Mouse (Mus musculus) layer of hippocampus, postnatal 10 days (tissue): Measurements from ENCODE around the gene Gmeb1. TPM values are rescaled to one million over a fixed set of nuclear protein-coding genes. Genes with fewer than 3 reads are reported as not detected.

ENCODE experiments used
- DNase-seq, 2 experiments: peaks; one replicate each; pipeline ENCODE4 v3.0.0; 2021; ENCODE audit warnings: low spot score in 2 of 2
- total RNA-seq, 2 experiments: library from RNA; stranded (reverse); gene quantifications; 2 replicates each; pipeline ENCODE4 v1.2.3; 2021

Gene Gmeb1
- total RNA-seq, 2 experiments from 2014 or later: 27.4 to 28.2 TPM

GRCm38 (mm10) chr4:132274156-132274862, 12.9 kb upstream of the Gmeb1 start, which contains the start of gene Taf12:
Taf12 (plus strand) TSS chr4:132274375.
- peak; percentile 88 to 93 for DNase-seq

GRCm38 (mm10) chr4:132273166-132273565, 11.8 kb upstream of the Gmeb1 start:
- DNase-seq: peak in 1 of 2 experiments; percentile 39

- DNase-seq: peak; percentile 77 to 83
Observed at GRCm38 (mm10) chr4:132269740-132270560, 8.5 kb upstream of the Gmeb1 start.

GRCm38 (mm10) chr4:132268871-132269739, 7.7 kb upstream of the Gmeb1 start:
- DNase-seq: no peak

GRCm38 (mm10) chr4:132266835-132267349, 5.5 kb upstream of the Gmeb1 start:
- DNase-seq: no peak

- DNase-seq: no peak
Observed at GRCm38 (mm10) chr4:132263313-132263712, 1.9 kb upstream of the Gmeb1 start.

- DNase-seq: no peak
Observed at GRCm38 (mm10) chr4:132262358-132262616, 885 bp upstream of the Gmeb1 start.

GRCm38 (mm10) chr4:132260404-132261379, 710 bp downstream of the Gmeb1 start:
- DNase-seq: peak; percentile 41 to 52

- DNase-seq: no peak
Observed at GRCm38 (mm10) chr4:132259248-132259647, 2.2 kb downstream of the Gmeb1 start.

- no peak for DNase-seq
Observed at GRCm38 (mm10) chr4:132256384-132256783, 5.0 kb downstream of the Gmeb1 start.

- DNase-seq: no peak
Observed at GRCm38 (mm10) chr4:132254986-132255385, 6.4 kb downstream of the Gmeb1 start.

GRCm38 (mm10) chr4:132253622-132254021, 7.8 kb downstream of the Gmeb1 start:
- no peak for DNase-seq

- no peak for DNase-seq
Observed at GRCm38 (mm10) chr4:132253128-132253527, 8.3 kb downstream of the Gmeb1 start.

GRCm38 (mm10) chr4:132251596-132251995, 9.8 kb downstream of the Gmeb1 start:
- DNase-seq: no peak

- no peak for DNase-seq
Observed at GRCm38 (mm10) chr4:132247451-132247997, 13.9 kb downstream of the Gmeb1 start.

- no peak for DNase-seq
Observed at GRCm38 (mm10) chr4:132245643-132246042, 15.8 kb downstream of the Gmeb1 start.

- no peak for DNase-seq
Observed at GRCm38 (mm10) chr4:132241208-132241607, 20.2 kb downstream of the Gmeb1 start.

GRCm38 (mm10) chr4:132240367-132240766, 21.0 kb downstream of the Gmeb1 start:
- no peak for DNase-seq

- no peak for DNase-seq
Observed at GRCm38 (mm10) chr4:132238356-132238755, 23.0 kb downstream of the Gmeb1 start.

GRCm38 (mm10) chr4:132234710-132235109, 26.7 kb downstream of the Gmeb1 start:
- no peak for DNase-seq
